Mouse (Mus musculus): Measurements from ENCODE around the gene Itgb7.

DNA sequence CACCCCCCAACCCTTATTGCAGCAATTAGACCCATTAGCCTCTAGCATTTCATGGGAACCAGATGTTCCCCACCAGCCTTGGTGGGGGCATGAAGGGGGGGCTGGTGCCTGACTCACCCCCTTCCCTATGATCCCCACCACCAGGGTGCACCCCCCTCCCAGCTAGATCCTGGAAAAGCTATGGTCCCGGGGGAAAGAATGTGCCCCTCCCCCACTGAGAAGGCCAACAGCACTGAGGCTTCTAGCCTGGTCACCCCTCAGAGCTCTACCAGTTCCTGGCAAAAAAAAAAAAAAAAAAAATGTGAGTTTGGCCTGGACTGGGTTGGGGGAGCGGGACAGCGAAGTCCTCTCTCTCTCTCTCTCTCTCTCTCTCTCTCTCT is 17.1 kb upstream of the Itgb7 start:
- no peak for TF ChIP-seq POLR2AphosphoS5 (IDR thresholded peaks at IDR 0.05; ENCODE audit: insufficient replicate concordance, low read depth, low read length)
- TF ChIP-seq CTCF (IDR thresholded peaks at IDR 0.05; ENCODE audit: low read depth, low read length), result no peak
